Mouse (Mus musculus): Measurements from ENCODE around the gene Myo1e.

DNA sequence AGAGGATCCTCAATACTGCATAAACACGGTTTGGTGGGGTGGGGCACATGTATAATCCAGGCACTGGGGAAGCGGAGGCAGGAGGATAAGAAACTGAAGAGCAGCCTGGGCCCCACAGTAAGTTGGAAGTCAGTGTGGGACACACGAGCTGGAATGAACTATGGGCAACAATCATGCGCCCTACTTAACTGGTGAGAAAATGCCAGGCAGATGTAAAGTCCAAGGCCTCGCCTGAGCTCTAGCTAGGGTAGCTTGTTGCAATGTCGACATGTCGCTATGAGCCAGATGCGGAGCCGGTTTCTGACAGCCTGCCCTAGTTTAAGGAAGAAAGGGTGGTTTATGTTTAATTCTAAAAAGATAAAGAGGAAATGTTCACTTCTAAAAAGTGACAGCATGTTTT, 37.9 kb downstream of the Myo1e start:
- no peak for TF ChIP-seq CTCF (IDR thresholded peaks at IDR 0.05; ENCODE audit: insufficient read depth, low read depth, low read length)
- TF ChIP-seq POLR2A (IDR thresholded peaks at IDR 0.05; ENCODE audit: insufficient read depth, low read depth, low read length) = no peak
